Mouse (Mus musculus) left cerebral cortex, postnatal 10 days (tissue): Measurements from ENCODE around the gene Pdlim7. TPM values are rescaled to one million over a fixed set of nuclear protein-coding genes. Genes with fewer than 3 reads are reported as not detected.
A peak's percentile ranks its signal among the peaks of the same experiment; 100 is the strongest.

Experiments used
- DNase-seq, 2 experiments: peaks; one replicate each; pipeline ENCODE4 v3.0.0; 2021 to 2022; ENCODE audit warnings: low spot score in 2 of 2, mixed read lengths in 1 of 2; ENCODE audit errors: extremely low spot score in 1 of 2
- intact Hi-C: fragments of 180-260 bp; cut with DNase I; formaldehyde crosslinking; loops from one replicate; pipeline ENCODE4 v1.15.1; 2025
- total RNA-seq, 2 experiments: library from RNA; stranded (reverse); gene quantifications; 2 replicates each; pipeline ENCODE4 v1.2.3; 2021

Gene Pdlim7
- total RNA-seq: 10 to 100 TPM; 60.1 to 61.4 TPM

DNA sequence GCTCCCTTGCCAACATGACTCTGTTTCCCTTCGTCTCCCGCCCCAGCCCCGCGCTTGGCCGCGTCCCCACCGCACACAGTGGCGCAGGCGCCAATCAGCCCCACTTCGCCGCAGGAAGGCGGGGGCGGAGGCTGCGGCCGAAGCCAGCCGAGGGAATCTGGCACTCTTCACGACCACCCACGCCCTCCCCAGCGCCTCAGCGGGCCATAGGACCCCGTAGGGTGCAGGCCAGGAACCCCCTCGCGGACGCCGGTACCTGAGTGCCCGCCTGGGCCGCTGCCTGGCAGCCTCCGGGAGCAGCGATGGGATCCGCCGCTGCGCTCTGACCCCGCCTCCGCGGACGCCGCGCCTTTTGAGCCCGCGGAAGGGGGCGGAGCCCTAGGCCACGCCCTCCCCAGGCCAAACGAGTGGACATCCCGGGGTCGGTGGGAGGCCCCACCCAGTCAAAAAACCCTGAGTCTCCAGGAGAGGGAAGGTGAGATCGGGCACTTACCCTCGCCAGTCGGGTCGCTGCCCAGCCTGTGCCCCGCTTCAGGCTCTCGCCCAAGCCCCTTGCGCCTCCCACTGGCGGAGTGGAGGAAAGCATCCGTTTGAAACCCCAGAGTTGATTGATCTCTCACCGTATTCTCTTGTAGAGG lies at the start of gene Pdlim7:
TSS of gene Pdlim7 (minus strand) at position 566 of the 638 bp plus-strand sequence.
- DNase-seq: peak; percentile 69 to 90
- intact Hi-C loops: loop anchor here (5.0 kb wide), 1 partner anchor 91 kb away; no protein-coding TSS in a partner anchor

DNA sequence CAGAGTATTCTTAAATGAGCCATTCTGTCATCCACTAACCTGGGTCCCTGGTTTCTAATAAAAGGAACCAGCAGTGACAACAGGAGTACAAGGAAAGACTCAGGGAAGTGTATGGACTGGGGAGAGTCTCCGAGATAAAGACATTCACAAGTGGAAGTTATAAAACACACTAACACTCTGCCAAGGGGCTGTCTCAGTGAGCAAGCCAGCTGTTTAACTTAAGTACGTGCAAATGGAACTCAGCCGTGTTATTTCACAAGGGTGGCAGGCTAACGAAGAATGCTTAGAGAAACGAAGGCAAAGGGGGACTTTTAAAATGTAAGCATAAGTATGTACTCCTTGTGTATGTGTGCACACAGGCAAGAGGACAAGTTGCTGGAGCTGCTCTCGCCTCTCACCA lies 44.0 kb upstream of the Pdlim7 start:
- no peak for DNase-seq
- intact Hi-C loops: no loop called here

DNA sequence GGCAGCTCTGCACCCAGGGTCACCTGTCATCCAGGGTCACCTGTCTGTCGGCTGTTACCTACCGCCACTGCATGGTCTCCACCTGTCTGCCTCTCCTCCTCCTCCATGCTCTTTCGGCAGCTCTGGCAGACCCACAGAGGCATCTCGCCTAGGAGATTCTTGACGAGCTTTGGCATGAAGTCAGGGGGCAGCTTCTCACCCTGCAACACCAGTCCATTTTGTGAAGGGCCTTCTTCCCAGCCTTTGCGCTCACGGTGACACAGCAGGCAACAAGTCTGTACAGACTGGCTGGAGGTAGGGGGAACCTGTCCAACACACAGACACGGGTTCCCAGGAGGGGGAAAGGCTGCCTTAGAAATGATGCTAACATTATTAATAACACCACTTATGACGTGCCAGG lies 42.4 kb upstream of the Pdlim7 start:
- no peak for DNase-seq
- intact Hi-C loops: no loop called here

DNA sequence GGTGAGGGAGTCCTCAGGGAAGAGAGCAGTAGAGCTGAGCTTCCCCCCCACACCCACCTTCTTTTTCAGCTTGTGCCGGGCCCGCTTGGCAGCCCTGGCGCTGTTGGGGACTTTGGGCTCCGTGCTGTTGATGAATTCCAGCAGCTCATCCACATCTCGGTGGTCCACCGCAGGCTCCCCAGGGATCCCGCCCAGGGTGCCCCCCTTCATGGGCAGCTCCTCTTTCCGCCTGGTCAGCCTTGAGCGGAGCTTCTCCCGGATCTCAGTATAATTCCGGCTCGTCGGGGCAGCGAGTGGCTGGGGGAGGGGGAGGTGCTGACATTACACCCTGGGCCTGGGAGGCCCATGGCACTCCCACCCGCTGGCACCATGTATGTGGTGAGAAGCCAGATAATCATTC lies 35.6 kb upstream of the Pdlim7 start:
- intact Hi-C loops: no loop called here
- no peak for DNase-seq

DNA sequence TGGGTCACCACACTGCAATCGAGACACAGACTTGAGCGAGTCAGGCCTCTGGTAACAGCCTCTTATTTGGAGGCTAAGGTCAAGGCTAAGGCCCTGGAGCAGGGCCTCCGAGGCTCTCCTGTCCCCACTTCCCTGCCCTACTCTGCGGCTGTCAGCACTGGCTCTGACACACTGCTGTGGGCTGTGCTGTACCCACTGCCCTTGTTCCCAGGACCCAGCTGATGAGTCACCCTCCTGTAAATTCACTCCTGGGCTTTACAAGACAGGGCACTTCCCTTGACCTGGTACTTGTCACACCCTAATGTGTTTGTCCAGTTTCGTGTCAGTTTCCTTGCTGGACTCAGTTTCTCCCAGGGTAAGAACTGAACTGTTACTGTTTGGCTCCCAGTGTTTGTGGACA lies 35.0 kb upstream of the Pdlim7 start:
- DNase-seq: no peak
- intact Hi-C loops: no loop called here

DNA sequence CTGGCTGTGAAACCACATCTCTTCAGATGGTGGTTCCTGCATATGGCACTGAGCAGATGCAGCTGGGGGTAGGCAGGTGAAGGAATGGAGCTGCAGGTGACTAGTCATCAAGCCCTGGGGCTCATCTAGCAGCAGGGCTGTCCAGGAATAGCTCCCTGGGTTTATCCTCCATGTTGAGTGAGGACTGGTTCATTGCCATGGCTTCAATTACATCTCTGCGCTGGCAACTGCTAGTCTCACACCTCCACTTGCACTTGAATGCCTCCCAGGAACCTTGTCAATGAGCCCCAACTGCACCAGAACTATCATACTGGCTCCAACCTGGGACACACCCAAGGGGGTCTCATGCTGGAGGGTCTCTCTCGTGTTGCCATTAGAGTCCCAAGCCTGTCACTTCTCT lies 34.4 kb upstream of the Pdlim7 start:
- no peak for DNase-seq
- intact Hi-C loops: no loop called here

DNA sequence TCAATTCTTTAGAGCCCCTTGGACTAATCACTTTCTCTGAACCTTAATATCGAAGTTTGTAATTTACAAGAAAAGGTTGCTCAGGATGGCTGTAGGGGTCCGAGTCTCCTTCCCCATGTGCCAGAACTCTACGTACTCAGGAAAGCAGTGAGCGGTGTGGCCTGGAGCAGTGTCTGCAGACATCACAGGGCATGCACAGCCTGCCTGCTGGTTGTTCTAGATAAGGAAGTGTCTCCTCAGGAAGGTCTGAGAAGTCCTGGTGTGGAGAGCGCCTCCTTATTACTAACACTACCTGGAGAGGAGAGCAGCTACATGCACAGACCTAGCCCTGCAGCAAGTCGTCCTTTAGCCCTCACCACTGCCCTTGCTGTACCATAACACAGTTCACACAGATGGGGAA lies 31.3 kb upstream of the Pdlim7 start:
- no peak for DNase-seq

DNA sequence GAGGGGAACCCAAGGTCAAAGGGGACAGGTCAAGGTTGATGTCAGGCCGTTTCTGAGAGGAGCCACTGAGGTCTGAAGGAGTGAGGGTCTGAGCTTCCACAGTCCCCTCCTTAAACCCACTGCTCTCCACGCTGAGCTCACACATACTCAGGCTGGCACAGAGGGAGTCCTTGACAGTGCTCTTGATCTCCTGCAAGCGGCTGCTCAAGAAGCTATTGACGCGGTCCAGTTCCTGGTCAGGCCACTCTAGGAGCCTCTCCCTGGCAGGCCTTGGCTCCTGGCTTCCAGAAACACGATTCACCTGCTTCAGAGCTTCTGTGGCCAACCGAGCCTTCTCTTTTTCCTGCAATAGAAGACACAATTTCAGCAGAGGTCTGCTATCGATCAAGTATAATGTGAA lies 30.0 kb upstream of the Pdlim7 start:
- intact Hi-C loops: no loop called here
- DNase-seq: no peak

More for the DNA sequence above, 31.3 kb upstream of the Pdlim7 start:
- intact Hi-C loops: no loop called here

DNA sequence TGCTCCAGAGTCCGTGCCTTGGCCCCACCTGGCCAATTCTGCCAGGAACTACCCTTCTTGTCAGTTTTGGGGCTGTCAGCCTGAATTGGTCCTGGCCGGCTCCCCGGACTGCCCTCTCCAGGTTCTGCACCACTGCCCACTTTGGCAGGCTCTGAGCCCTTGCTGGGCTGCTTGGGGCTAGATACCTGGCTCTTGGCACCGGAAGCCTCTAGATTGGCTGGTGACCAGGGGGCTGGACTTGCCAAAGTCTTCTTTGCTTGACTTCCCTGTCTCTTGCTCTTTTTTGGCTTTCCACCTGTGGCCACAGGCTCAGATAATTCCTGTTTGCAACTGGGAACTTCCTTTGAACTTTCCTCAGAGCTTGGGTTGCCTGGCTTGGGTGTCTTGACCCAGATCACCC lies 29.4 kb upstream of the Pdlim7 start:
- intact Hi-C loops: no loop called here
- no peak for DNase-seq

DNA sequence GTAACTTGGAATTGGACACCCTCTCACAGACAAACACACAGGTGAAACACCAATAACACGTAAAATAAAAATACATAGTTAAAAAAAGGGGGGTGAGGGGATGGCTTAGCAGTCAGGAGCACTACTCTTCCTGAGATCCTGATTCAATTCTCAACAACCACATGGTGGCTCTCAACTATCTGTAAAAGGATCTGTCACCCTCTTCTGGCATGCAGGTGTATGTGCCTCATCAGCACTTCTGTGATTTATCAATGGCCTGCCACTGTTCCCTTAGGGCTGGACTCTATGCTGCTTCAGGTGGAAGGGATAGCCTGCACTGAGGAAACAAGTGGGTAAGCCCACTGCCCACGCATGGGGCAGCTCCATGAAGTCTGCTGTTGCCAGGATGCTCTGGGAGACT lies 27.5 kb upstream of the Pdlim7 start:
- intact Hi-C loops: no loop called here
- DNase-seq: peak in 1 of 2 experiments; percentile 34

DNA sequence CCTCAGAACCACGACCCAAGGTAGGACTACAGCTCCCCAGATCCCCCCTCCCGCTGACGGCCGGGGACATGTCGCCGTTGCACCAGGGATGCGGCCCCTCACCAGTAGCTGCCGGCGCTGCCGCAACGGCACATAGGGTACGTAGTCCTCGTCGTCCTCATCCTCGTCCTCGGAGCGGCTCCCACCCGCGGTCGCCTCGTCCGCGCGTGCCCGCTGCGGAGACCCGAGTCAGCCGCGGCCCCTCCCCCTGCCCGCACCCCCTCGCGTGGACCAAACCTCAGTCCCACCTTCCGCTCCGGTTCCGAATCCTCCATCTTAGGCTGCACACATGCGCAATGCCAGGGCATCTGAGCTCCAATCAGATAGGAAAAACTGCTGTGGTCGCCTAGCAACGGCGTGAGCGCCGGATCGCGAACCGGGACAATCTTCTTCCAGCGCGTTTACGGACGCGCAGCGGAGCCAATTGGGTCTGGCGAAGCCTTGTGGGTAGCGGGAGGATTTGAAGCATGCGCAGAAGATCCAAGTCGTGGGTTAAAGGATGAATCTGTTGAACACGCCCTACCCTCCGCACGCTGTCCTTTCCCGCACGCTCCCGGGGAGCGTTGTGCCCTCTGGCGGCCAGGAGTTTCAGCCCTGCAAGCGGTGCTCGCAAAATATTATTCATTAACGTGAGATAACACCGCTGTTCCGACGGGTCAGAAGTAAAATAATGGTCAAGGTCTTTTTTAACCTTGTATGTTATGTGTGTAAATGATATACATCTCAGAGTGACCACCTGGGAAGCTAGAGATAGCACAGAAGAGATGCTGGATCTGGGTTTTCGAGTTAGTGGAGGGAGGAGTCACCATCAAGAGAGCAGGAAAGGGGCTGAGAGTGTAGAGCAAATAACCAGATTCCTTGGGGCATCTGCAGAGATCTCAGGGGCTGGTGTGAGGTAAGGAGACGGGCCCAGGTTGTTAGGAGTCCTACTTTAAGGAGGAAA lies 23.0 kb upstream of the Pdlim7 start, which contains the start of gene Ddx41:
TSS of gene Ddx41 (minus strand) at position 465 of the 982 bp plus-strand sequence.
- DNase-seq: peak; percentile 99 to 100
- intact Hi-C loops: no loop called here

DNA sequence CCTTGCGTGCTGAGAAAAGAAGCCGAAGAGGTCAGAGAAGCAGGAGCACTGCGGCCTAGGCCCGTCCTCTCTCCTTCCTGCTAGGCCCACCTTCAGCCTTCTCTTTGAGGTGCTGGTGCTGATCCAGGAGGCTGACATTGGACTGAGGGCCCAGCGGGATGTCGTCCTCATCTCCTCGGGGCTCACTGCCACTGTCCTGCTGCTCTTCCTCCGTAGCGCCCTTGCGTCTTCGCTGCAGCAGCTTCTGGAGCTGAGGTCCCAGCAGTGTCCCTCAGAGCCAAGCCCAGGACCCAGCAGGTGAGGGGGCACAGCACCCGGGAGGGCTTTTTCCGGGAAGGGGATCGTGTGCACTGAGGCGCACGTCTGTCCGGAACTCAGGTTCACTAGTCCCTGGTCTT lies 22.3 kb upstream of the Pdlim7 start:
- DNase-seq: no peak
- intact Hi-C loops: no loop called here

DNA sequence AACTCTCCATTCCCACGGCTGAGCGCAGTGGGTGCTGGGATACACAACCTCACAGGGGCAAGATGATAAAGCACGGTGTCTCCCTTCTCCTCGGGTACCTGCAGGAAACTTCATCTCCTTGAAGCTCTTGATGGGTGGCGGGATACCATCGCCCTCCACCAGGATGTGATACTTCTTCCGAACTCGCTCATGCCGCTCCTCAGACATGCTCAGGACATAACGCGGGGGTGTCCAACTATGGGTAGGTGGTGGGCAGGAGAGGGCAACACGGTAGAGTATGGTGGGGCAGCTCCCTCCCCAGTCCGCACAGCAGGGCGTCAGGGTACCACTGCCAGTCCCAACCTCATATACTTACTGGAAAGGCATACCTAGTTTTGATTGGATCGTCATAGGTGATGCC lies 21.7 kb upstream of the Pdlim7 start:
- DNase-seq: no peak
- intact Hi-C loops: no loop called here

DNA sequence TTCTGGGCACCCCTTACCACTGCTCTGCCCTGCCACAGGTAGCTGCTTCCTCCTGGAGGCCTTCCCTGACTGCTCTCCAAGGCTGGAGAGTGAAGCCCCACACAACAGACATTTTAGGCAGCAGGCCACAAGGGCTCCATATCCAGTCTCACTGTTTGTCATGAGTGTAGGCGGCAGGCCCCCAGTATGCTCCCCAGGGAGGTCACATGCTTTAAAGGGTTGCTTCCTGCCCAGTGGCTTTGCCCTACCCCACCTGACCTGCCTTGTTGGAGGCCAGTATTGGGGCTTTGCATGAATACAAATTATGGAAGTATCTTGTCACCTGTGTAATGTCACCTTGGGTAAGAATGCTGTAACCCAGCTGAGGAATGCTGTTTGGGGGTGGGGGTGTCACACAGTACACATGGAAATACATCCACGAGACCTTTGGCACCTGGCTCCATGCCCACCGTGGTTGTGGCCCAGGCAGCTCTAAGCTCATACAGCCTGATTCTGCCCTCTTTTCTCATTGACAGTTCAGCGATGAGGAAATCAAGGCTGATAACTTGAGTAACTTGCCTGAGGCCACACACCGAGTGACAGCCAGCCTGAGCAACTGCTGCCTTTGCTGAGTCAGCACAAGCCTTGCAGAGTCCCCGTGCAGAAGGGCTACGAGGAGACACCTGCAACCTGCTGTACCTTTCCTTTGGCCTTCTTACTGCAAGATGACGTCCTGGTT lies 15.9 kb upstream of the Pdlim7 start, which contains the start of gene Dok3:
TSS of gene Dok3 (minus strand) at position 99 of the 718 bp plus-strand sequence.
- intact Hi-C loops: no loop called here
- no peak for DNase-seq

DNA sequence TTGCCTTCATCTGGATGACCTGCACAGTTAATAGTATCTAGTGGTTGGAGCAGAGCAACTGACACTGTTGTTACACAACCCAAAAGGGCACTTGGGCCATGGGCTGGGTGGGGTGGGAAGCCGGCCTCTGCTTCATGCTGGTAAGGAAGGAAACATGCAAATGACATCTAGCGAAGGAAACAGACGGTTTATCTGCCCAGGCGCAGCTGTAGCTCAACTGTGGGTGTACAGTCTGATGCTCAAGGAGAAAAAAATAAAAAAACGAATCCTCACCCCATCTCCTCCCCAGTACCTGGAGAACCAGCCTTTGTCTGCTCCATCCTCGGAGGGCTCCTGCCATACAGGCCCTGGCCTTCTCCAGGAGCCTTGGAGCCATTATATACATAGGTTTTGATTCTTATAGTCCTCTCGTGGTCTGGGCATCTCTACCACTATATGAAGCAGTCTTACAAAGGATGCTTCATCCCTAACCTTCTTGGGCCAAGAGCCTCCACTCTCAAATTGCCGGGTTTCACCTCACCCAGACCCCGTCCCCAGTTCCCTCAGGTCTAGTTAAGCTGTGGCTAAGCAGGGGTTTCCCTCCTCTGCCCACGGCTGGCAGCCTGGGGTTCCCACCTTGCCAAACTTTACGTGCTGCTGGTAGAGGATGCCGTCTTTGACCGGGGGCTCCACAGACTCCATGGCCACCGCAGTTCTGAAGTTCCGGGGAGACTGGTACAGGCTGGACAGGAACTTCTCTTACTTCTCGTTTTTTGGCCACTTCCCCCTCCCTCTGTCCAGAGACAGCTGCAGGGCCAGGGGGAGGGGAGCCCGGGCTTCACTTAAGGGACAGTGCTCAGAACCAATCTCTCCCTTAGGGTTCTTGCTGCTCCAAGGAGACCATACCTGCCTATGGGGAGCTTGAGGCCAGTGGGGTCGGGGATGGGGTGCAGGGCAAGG lies 14.6 kb upstream of the Pdlim7 start:
- no peak for DNase-seq

DNA sequence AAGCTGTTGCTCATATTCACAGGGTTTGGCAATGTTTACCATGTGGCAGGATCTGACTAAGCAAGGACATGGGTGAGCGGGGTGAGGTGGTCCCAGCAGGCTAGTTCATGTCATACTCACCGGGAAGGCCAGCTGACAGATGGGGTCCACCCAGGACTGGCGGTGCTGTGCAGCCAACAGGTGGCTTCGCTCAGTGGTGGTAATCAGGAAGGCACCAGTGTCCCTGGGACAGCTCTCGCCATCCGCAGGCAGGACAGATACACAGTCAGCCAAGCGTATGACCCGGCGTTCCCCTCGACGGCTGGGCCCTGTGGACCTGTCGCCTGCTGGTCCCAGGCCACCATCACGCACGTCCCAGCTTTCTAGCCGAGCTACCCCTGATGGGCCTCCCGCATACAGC lies 13.7 kb upstream of the Pdlim7 start:
- DNase-seq: no peak
- intact Hi-C loops: no loop called here

More for the DNA sequence above, 14.6 kb upstream of the Pdlim7 start:
- intact Hi-C loops: no loop called here

DNA sequence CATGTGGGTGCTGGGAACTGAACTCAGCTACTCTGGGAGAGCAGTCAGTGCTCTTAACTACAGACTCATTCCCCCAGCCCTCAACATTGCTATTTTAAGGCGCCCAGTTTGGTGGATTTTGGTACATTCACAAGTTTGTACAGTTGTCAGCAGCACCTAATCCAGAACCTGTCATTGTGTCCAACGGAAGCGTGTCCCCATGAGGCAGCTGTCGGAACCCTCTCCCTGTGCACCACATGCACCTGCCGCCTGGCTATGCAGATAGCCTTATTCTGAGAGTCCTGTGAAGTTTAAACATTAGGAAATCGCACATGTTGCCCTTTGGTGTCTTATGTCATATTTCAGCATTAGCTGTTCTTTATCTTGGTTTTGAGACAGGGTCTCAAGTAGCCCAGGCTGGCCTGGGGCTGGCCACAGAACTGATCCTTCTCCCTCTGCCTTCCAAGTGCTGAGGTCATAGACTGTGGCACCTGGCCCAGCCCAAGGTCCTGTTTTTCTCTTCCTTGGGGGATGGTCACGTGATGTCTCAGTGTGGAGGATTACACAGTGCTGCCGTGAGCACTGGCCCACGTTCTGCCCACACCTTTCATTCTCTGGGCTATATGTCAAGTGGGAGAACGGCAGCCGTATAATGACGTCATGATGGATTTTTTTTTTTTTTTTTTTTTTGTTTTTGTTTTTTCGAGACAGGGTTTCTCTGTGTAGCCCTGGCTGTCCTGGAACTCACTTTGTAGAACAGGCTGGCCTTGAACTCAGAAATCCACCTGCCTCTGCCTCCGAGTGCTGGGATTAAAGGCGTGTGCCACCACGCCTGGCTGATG lies 12.5 kb upstream of the Pdlim7 start:
- no peak for DNase-seq
- intact Hi-C loops: no loop called here
